Mouse (Mus musculus) kidney, postnatal 10 days (tissue): ENCODE data around the gene Nhlh1.

Experiments
- DNase-seq: peaks from one replicate; pipeline ENCODE4 v3.0.0; 2021; ENCODE audit warnings: mixed read lengths

Nhlh1 gene

DNA sequence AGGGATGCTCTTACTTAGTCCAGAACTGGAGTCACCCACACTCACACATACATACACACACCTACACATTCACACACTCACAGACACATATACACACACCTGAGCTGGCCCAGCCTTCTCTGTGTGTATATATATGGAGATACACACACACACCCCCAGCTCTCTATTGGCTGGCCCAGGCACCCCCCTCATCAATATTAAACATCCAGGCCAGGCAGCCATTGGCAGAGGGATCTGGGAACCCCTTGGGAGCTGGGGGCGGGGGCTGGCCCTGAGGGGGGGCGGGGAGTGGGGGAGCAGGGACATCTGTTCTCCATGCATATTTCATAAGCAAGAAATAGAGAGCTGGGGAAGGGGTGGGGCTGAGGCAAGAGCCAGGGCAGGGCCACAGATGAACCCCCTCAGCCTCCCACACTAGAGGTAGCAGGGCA lies at the start of gene Nhlh1:
Gene Nhlh1, minus strand, starts transcription at position 83 of the 431 bp plus-strand sequence.
- DNase-seq: no peak

DNA sequence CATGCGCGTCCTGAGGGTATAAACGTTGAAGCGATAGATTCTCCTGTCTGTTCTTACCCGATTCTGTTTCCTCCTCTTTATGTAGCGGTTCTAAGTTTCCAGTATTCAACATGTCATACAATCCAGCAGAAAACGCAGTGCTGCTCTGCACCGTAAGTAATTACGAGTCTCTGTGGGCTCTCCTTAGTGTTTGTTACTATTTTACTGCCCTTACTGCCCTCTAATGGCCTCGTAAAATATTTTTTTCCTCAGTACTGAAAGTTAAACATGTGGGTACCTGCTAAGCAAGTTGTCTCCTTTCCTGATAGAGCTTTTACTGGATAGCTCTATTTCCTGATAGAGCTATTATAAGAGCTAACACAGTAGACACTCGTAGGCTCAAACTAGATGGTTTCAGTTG lies 47.7 kb upstream of the Nhlh1 start:
- no peak for DNase-seq

DNA sequence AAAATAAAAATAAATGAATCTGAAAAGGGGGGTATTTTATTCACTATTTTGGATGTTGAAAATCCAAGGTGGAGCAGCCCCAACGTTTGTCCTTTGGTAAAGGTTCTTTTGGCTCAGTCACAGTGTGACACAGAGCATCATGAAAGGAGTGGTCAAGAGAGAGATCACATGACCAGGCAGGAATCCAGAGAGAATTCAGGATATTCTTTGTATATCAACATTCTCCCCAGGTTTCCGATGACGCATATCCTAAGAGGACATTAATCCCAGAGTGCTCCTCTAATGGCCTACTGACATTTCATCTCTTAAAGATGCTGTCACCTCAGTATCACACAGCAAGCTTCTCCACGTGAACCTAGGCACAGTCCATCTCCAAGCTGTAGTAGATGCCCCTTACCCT lies 46.2 kb upstream of the Nhlh1 start:
- DNase-seq: no peak

DNA sequence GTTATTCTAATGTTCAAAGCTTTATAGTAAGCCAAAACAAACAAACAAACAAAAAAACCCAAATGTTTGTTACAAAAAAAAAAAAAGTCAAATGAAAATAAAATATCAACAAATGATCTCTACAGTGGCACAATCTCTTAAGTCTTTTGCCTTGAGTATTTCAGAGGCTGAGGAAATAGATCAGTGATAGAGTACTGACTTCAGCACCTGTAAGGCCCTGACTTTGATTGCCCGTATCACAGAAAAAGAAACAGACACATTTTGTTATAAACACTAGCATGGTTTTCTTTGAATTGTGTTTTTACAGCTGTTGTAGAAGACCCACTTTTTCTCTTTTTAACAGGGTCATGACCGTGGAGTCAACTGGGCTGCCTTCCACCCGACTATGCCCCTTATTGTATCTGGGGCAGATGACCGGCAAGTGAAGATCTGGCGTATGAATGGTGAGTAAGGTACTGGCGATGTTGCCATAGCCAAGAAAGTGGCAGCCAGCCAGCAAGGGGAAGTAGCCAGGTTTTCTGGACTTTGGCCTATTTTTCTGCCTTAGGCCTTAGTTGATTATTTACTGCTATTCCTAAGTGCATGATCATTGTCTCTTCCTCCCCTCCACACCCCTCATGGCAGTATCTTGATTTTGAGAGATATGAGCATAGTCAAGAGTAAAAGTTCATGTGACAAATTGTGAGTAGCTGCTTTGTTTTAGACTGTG lies 42.1 kb upstream of the Nhlh1 start:
- DNase-seq: peak; percentile 83

DNA sequence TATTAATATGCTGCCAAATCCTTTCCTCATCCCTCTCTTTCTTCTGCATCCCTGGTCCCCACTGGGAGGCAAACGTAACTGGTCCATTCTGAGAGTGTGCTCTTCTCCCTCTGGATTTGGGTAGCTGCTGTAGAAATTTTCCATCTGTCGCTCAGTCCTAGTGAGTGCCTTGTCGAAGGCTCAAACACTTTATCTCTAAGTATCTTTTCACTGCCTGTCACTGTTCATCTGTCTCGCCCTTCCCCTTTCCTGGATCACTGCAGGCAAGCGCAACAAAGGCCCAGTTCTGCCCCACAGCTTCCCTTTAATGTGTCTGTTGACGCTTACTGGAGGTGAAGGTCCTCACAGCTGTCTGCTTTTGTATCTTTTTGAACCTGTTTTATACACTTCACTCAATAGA lies 37.8 kb upstream of the Nhlh1 start:
- no peak for DNase-seq

DNA sequence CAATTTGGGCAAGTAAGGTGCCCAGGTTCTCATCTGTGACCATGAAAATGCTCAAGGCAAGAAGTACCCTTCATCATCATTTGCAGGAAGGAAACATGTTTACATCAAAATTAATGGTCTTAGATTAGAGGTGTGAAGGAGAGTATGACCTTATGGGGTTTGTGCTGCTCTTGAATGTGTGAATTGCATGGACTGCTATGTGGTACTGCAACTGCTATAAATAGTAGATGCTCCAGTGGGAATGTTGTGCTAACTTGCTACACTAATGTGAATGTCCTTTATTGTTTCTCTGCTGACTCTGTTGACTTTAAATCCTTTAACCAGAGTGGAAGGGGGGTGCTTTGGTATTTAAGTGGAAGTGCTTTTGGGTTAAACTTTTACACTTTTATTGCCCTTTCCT lies 36.9 kb upstream of the Nhlh1 start:
- DNase-seq: no peak

DNA sequence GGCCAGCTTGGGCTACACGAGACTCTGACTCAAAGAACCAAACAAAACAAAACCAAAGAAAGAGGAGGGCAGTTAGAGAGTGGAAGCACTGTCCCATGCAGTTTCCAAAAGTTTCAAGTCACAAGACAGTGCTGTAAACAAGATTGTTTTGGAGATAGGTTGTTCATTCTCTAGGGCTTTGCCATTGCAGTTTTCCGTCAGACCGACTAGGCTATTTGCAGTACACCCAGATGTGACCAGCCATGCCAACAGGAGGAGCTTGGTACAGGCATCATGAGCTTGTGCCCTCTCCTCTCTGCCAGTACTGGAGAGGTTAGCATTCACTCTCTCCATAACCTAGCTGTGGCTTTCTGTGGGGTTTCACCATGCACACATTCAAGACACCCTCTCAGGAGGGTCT lies 36.1 kb upstream of the Nhlh1 start:
- DNase-seq: peak; percentile 53

DNA sequence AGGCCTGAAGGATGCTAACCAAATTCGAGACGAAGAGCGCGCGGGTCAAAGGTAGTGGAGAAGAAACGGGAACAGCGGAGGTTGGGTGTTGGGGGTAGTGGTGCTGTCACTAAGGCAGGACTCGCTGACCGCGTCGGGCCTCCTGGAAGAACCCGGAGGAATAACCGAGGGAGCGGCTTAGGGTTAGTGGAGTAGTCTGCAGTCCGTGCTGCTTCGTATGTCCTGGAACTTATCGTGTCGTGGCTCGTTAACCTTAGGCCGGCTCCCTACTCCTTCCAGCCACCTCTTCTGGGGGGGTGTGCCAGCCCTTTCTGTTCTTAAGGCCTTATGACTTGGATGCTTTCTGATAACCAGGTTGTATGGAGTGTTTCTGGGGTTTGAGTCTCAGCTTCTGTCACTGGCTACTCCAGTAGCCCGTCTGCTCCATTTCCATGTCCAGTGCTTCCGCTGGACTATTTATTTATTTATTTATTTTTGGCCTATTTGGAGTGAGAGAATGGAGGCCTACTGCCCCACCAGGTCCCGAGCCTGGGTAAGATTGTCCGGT lies 25.6 kb upstream of the Nhlh1 start:
- no peak for DNase-seq

DNA sequence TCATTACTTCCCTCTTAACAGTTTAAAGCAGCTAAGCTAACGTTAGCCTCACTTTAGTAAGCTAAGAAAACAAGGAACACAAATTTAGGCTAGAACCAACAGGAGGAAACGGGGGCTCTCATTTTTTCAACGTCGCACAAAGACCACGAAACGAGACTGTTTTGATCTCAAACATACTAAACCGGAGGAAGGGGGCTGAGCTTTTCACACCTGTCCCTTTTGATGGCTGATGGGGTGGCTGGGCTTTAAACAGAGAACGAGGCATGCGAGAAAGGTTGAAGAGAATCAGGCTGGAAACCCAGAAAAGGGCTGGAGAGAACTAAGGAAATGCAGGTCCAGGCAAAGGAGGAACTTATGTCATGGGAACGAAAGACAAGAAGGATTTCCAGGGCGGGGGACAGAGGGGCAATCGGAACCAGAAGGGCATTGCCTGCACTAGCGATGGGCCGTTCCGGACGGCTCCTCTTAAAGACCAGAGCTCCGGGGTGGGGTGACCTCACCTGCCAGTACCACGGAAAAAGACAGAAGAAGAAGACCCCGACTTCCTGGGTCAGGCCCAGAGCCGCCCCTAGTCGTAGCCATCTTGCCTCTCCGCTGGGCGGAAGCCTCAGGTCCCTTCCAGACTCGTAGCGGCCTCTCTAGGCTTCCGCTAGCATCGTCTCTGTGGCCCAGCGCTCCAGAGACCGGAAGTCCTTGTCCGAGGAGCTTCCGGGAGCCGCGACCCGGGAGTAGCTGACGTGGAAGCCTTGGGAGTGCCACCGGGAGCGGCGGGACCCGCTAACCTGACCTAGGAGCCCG lies 24.9 kb upstream of the Nhlh1 start, which contains the start of the genes Copa and Ncstn:
Gene Copa, plus strand, starts transcription at position 429 of the 798 bp plus-strand sequence.
Gene Ncstn, minus strand, starts transcription at position 695 of the 798 bp plus-strand sequence.
- peak; percentile 96 for DNase-seq

DNA sequence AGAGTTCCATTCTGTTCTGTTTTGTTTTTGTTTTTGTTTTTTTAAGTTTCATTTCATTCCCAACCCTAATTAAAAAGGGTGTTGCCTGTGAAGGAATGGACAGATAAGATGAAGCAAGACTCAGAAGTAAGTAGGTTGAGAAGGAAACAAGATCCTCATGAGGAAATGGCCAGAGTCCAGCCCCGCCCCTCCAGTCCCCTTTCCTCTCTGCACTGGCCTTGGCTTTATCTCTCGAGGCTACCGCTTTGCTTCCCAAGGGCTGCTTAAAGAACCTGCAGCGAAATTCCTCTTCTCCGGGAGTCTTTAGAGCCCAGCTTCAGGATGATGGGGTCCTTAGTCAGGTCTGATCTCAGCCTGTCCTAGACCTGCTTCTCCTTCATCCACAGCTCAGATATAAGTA lies 20.6 kb upstream of the Nhlh1 start:
- no peak for DNase-seq

DNA sequence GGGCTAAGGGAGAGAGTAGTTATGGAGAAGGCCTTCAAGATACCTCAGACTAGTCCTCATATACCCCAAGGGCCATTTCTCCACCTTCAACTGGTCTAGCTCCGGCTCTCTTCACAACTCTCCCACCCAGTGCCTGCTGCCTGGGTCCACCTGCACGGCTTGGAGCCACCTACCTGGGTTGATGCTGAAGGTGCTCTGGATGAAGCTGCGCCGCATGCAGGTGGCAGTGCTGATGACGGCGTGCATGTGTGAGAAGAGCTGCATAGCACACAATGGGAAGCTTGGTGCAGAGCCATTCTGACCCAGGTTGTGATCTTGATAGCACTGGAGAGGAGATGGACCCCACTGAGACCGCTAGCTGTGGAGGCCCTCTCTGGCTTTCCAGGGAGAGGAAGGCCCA lies 15.2 kb upstream of the Nhlh1 start:
- no peak for DNase-seq

DNA sequence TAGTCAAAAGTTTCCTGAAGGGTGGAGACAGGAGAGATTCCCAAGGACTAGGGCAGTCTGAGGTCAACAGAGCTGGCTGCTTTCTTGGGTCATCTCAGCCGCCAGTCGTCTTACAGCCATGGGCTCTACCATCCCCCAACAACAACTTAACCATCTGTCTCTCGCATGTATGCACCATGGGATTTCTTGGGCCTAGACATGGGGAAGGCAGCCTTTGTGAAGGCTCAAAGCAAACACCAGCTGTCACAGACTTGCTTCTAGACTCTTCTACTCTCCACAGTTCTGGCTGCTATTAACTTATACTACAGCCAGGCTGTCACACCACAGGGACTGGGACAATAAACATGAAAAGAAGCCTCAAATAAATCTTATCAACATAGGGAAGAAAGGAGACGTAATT lies 14.2 kb upstream of the Nhlh1 start:
- no peak for DNase-seq

DNA sequence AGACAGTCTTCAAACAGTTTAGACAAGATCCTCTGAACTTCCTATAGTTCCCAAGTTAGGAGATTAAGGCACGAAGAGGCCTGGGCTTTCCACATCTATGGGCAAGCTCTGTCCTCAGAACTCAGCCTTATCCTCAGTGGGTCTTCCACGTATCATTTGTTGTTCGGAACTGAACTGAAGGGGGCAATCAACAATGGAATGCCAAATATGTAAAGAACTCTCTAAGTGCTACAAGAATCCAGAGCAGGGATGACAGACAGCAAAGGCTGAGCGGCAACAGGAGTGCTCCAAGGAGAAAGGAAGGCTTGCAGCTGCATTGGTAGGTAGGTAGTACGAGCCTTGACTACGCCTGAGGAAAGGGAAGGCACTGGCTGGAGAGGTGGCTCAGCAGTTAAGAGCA lies 12.9 kb upstream of the Nhlh1 start:
- DNase-seq: no peak

DNA sequence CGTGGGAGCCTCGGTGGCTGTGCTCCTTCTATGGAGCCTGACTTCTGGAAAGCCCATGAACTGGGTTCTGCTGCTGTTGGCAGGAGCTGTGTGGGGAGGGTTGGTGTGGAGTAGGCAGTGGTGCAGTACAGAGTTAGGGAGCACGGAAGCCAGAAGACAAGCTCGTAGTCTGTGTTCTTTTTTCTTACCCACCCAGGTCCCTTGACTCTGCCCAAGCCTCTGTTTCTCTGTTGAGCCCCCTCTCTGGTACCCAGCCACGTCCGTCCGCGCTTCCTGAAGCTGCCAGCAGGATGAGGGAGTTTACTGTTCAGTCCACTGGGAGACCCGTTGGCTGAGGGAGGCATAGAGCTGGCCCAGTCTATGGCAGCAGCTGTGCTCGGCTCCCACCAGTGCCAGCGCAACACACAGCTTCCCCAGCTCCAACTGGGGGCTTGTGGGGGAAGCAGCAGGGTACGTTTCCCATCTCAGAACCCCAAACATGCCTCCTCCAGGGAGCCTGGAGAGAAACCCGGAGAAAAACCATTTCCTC lies 7.3 kb upstream of the Nhlh1 start:
- no peak for DNase-seq

DNA sequence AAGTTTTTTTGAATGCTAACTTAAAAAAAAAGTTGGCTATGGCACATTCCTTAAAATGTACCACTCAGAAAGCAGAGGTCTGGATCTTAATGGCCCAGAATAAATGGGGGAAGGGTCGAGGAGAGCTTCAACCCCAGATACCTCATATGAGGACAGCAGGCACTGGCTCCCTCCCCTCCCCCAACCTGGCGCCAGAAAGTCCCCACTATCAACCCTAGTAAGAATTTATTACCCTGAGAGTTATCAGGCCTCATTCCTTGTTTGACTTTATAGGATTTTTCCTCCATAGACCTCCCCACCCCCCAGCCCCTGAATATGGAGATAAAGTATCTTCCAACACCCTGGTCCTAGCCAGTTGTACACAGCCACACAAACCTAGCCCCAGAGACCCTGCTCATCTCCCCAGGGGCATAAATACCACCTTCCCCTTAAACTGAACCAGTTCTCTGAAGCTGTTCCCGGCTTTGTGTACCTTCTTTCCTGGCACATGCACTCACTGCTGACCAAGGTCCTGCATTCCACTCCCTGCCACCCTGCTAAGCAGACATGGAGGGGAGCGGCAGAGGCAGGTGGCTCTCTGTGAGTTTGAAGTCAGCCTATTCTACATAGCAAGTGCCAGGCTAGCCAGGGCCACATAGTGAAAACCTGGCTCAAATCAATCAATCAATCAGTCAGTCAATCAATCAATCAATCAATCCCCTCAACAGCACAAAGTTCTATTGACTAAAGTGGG lies 6.1 kb upstream of the Nhlh1 start:
- no peak for DNase-seq

DNA sequence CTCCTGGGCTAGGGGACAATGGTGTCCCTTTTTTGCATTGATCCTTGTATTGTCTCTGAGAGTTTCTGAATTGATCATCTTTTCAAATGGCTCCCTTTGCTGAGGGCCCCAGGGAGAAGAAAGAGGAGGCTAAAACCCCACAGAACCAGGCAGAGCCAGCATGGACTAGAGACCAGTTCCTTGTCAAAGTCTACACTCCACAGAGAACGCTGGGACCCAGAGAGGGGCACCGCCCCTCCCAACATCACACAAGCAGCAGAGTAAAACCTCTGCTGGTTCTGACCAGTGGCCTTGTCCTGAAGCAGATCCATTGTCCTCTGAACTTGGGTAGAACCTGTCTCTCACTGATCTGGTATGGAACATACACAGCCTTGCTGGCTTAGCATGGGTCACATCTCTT lies 4.7 kb upstream of the Nhlh1 start:
- DNase-seq: no peak

DNA sequence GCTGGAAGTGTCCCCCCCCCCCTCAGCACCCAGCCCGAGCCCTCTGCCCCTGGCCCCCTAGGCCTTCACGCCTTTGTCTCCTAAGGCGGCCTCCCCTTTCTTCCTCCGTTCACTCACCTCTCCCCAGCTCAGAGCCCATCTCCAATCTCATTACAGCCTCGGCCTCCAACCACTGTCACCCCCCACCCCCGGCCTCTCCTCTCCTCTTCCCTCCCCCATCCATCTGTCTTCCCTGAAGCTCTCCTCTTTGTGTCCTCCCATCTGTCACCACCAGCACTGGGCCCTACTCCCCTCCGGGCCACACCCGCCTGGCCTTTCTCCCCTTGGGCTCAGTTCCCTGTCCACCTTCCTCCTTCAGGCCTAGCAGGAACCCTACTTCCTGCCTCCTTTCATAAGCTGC lies 3.8 kb upstream of the Nhlh1 start:
- no peak for DNase-seq

DNA sequence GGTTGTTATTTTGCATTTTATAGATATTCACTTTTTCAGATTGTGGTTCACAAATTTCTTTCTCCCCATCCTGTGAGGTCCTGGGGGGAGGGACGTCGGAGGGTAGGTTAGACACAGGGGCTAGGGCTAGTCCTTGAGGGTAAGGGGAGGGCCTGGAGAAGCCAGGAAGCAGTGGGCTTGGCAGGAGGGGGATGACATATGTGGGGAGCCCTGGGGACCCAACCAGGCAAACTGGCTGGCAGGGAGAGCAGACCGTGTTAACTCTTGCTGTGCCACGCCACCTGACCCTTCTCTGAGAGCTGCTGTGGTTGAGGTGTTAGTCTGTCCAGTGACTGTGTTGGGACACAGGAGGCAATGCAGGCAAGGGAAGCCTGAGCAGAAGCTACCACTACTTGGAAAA lies 3.3 kb upstream of the Nhlh1 start:
- no peak for DNase-seq

DNA sequence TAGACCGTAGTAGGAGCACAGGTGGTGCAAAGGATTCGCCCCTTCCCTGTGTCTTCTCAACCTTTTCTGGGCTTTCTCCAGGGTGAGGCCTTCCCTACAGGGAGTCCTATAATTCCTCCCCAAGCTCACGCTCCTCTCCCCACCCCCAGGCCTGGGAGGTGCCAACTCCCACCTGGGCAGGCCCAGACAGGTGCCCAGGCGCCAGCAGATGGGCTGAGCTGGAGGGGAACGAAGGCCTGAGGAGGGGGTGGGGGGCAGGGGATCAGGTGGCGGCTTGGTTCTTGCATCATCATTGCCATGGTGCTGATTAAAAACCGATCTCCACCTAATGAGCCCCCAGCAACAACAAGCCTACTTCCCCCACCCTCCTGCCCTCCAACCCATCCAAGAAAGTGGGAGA lies 1.5 kb upstream of the Nhlh1 start:
- no peak for DNase-seq

DNA sequence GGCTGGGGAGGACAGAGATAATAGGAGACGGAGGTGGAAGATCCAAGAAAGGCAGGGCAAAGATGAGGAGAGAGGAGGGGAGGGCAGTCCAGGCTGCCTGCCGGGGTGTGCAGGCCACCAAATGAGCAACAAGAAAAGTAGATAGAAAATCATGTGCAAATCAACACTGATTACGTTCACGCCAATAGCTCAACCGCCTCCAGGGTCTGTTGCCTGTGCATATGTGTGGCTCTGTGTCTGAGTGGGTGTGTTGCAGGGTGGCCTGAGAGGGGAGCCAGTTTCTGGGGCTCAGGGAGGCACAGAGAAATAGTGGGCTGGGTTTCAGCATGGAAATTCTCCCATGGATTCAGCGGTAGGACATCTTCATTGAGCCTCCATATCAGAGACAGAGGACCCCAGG lies 948 bp upstream of the Nhlh1 start:
- no peak for DNase-seq

DNA sequence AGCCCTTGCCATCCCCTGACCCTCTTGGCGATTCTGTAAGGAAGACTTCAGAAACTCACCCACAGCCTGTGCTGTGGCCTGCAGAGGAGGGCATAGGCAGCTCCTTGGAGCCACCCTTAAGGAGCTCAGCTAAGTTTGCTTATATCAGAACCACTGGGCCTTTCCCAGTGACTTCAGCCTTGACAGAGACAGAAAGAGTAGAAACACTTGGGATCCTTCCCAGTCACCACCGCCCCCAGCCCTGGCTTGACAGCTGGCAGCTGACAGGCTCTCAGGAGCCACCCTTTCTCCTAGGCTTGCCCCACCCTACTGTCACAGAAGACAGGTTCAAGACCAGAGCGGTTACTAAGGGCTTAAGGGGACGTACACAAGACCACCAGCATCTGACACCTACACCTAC lies 1.1 kb downstream of the Nhlh1 start:
- no peak for DNase-seq

DNA sequence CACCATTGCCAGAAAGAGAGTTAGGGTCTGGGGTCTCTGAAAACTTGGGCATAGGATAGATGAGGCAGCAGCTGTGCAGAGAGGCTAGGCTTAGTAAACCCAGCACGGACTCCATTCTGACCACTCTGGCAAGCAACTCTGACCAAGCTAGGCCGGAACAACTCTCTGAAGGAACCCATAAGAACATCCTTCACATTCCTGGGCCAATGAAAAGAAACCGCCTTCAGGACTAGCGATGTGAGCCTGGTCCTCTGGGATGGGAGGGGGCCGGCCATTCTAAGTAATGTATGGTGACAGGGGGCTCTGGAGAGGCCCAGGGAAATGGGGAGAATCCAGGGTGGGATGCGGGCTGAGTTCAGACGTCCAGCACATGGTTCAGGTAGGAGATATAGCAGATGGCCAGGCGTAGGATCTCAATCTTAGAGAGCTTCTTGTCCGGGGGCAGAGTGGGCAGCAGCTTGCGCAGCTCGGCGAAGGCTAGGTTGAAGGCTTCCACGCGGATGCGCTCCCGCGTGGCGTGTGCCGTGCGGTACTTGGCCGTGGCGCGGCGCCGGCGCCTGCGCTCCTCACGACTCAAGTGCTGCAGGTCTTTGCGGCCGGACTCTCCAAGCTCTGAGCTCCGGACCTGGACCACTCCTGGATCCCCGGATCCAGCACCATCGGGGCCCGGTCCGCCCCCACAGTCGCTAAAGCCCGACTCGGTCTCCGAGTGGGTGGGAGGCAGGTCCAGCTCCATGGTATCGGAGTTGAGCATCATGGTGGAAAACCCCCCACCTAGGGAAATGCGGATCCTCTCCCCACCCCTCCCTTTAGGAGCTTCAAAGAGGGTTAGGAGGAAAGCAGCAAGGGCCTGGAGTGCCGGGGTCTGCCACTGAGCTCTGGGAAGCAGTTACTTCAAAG lies 3.6 kb downstream of the Nhlh1 start:
- DNase-seq: no peak
